Mouse (Mus musculus) testis, adult 2 months (tissue): ENCODE measurements around the gene Cd3g.

Experiments
- CTCF ChIP-seq: fragments of 200-500 bp; IDR thresholded peaks from 2 replicates; pipeline ENCODE4 v1.5.1; 2012; ENCODE audit warnings: low read depth, mild to moderate bottlenecking, inconsistent platforms, low read length, moderate library complexity; ENCODE audit not compliant: control insufficient read depth, insufficient read depth, insufficient replicate concordance
- POLR2A ChIP-seq: fragments of 200-500 bp; IDR thresholded peaks from 2 replicates; pipeline ENCODE4 v1.6.1; 2012; ENCODE audit warnings: low read depth, mild to moderate bottlenecking, inconsistent platforms, low read length, moderate library complexity; ENCODE audit not compliant: control insufficient read depth

DNA sequence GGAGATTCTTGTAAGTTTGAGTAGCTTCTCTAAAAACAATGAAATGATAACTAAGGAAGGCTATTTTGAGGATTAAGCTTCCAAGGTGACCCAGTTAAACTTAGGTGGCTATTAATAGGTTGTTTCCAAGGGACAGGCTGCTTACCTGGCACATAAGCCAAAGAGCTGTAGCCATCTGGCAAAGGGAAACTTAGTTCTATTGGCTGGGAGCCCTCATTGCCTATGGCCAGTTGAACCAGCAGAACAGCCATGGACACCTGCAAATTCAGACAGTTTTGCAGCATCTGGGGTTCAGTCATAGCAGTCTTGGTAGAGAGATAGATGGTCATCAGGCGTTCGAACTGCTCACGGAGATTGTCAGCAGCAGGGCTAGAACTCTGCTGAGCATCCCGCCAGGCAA, 37.8 kb downstream of the Cd3g start:
- TF ChIP-seq CTCF: no peak
- TF ChIP-seq POLR2A: no peak
